Mouse (Mus musculus) neural tube, postnatal 0 days (tissue): Measurements from ENCODE around the gene Prx. TPM values are rescaled to one million over a fixed set of nuclear protein-coding genes. Genes with fewer than 3 reads are reported as not detected.

ENCODE experiments used
- polyA plus RNA-seq: library from polyadenylated mRNA; unstranded; fragments of >200 nt; fragmentation: Nextera tagmentation; extraction: Ambion mirVana; gene quantifications from 2 replicates; pipeline ENCODE4 v1.2.1, GENCODE M21; 2015

Gene Prx
- 11.1 and 14.5 TPM in 2 replicates for polyA plus RNA-seq

GRCm38 (mm10) chr7:27499036-27499435, at the start of gene Prx:
Gene Prx, plus strand, starts transcription at chr7:27499324.

GRCm38 (mm10) chr7:27473156-27473834, 25.8 kb upstream of the Prx start, which contains the start of gene Sertad3:
Gene Sertad3, plus strand, starts transcription at chr7:27473768.

DNA sequence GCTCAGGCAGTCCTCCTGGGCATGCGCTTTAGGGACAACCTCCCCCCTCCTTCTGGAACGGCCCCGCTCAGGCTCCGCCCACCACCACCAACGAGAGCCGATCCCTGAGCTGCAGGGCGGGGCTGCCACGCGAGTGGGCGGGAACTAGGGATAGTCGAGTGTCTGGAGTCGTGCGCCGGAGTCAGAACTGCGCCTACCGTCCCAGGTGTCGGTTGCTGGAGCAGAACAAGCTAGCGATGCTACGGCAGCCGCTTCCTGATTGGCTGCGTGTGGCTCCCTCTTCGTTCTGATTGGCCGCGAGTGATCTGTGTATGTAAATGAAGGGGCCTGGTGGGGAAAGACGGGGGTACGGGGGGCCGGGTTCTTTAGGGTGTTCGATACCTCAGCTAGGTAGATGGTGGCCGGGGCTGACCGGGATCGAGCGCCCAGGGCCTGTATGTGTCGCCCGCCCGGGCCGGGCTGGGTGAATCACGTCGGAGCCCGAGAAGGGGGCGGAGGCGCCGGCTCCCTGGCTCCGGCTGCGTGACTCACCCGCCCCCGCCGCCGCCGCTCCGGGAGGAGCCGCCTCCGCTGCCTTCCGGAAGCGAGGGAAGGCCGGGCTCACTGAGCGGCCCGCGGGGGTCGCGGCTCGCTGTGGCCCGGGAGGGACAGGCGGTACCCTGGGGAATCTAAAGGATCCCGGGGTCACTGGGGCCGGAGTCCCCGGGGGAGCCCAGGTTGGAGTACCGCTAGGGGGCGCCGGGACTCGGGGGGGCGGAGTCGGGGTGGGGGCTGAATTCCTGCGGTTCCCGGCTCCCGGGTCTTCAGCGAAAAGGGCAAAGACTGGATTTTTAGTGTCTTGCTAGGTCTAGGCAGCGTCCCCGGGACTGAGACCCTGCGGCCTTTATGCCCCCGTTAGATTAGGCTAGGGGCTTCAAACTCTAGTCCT, 12.1 kb upstream of the Prx start, which contains the start of gene Sertad1:
Gene Sertad1 (plus strand): TSS at position 141 of the 928 bp plus-strand sequence.

DNA sequence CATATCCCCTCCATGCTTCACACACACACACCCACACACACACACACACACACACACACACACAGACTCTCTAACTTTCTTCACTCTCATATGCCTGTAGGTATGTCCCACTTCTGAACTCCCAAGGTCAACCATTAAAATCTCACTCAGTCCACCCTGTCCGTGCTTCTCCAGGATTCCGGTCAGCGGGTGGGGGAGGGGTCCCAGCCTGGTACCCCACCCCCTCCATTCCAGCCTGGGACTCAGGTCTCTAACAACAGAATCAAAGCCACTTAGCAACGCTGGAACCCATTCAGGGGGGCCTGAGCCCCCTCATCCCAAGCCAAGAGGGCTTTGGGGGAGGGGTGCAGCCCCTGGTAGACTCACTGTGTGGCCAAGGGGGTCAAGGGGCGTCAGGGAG, 23.8 kb downstream of the Prx start, which contains the start of gene Hipk4:
Gene Hipk4 (plus strand): TSS at position 301 of the 400 bp plus-strand sequence.

GRCm38 (mm10) chr7:27552931-27553513, 53.9 kb downstream of the Prx start, which contains the start of the genes Pld3 and 2310022A10Rik:
Gene Pld3, minus strand, starts transcription at chr7:27553218.
Gene 2310022A10Rik, plus strand, starts transcription at chr7:27553233.

Other genes with a start within 250 kb of the Prx start
- 57.0 and 57.6 TPM in 2 replicates for gene Numbl, start 240.9 kb upstream of the Prx start, polyA plus RNA-seq
- gene Ltbp4, start 161.6 kb upstream of the Prx start, polyA plus RNA-seq = 11.5 and 15.6 TPM in 2 replicates
- gene Shkbp1, start 143.3 kb upstream of the Prx start, polyA plus RNA-seq = 16.3 and 17.5 TPM in 2 replicates
- not detected in 2 replicates for gene Gm20479, start 141.9 kb upstream of the Prx start, polyA plus RNA-seq
- 4.6 and 4.8 TPM in 2 replicates for gene Sptbn4, start 51.6 kb upstream of the Prx start, polyA plus RNA-seq
- 25.8 TPM in 2 replicates for gene Blvrb, start 51.3 kb upstream of the Prx start, polyA plus RNA-seq
- 7.0 and 7.1 TPM in 2 replicates for gene Sertad3, start 25.6 kb upstream of the Prx start, polyA plus RNA-seq
- 13.0 and 13.5 TPM in 2 replicates for gene Sertad1, start 12.4 kb upstream of the Prx start, polyA plus RNA-seq
- 3.5 and 3.6 TPM in 2 replicates for gene Hipk4, start 23.9 kb downstream of the Prx start, polyA plus RNA-seq
- 287 and 317 TPM in 2 replicates for gene Pld3, start 53.9 kb downstream of the Prx start, polyA plus RNA-seq
- gene 2310022A10Rik, start 53.9 kb downstream of the Prx start, polyA plus RNA-seq = 27.1 and 27.5 TPM in 2 replicates
- 46.8 and 47.0 TPM in 2 replicates for gene Akt2, start 92.2 kb downstream of the Prx start, polyA plus RNA-seq
- gene Ttc9b, start 154.6 kb downstream of the Prx start, polyA plus RNA-seq = 171 and 182 TPM in 2 replicates
- 27.5 and 30.3 TPM in 2 replicates for gene Map3k10, start 175.3 kb downstream of the Prx start, polyA plus RNA-seq
- gene Zfp607b, start 190.0 kb downstream of the Prx start, polyA plus RNA-seq = 9.3 and 9.7 TPM in 2 replicates
- gene Zfp60, start 232.1 kb downstream of the Prx start, polyA plus RNA-seq = 44.0 and 44.3 TPM in 2 replicates